In the genomic region with DNA sequence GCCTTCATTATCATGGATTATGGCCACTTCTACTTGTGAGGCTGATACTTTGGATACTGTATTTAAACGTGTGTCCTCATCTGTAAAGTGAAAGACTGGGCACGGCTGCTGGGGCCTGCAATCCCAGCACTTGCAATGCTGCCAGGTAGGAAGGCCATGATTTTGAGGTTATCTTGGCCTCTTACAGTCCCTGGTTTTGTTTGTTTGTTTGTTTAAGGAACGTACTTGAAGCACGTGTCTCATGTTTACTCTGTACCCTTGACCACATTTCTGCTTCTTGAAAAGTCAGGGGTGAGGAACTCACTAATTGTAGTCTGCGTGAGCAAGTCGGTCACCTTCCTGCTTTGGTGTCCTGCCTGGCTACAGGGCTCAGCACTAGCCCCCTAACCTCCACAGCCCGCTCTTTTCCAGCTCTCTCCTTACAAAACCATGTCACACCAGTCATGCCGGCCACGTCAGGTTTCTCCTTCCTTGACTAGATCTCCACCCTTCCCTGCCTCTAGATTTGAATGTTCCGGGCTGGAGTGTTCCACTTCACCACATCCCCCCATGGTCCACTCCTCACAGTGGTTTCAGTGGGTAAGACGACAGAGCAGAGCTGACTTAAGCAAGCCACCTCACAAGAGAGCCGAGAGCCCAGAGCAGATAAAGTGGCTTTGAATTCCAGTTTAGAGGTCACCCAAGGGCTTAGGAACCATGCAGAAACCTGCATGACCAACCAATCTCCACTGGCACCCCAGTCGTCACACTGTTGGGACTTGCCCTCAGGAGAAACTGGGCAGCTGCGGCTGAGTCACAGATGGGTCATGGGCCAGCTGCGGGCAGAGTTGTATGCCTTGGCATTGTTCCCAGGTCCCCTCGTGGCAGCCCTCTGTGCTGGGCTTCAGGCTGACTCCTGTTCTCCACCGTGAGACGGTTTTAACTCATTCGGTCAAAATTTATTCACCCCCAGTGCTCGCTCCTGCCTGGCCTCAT, we compare ENCODE assay signal across 9 mouse cellular contexts. TPM values are rescaled to one million over a fixed set of nuclear protein-coding genes. Genes with fewer than 3 reads are reported as not detected.
DNase-seq lines count a peak whose midpoint lies in the region; ATAC-seq lines count a peak whose summit lies in the region.
"Had no signal": no experiment of that assay in that cellular context is flagged by ENCODE, and none has a peak within 500 bp of the region (broad histone marks: within the 10 kb centered on the region; RNA-seq: fewer than 3 reads in every experiment).

No protein-coding gene starts in this region.

- H3K4me3 ChIP-seq in lung, embryonic 16.5 days (ENCODE audit: low read length): no peak overlapping the region
- H3K4me3 ChIP-seq: liver, embryonic 15.5 days had no signal

- peak; percentile 16 for DNase-seq in cerebellum, adult 9-11 months
- no peak for DNase-seq in cerebellum, postnatal 36 days
- DNase-seq in lung, postnatal 36 days: no peak
- peak; percentile 68 for DNase-seq in gastrocnemius, postnatal 14 days
- peak; percentile 73 to 90 for DNase-seq in kidney, postnatal 25 days
- no peak for DNase-seq in embryo, embryonic 10.5 days (ENCODE audit: low spot score)
- no peak for DNase-seq in left cerebral cortex, adult 8-10 months (ENCODE audit: low spot score in 2 of 2)

- peak; percentile 45 for ATAC-seq in lung, embryonic 16.5 days (ENCODE audit: low read depth)

- intact Hi-C loops in gastrocnemius, postnatal 14 days (cut with DNase I; ENCODE audit: low total_unique reads): no loop called here

- H3K4me2 ChIP-seq in lung, embryonic 16.5 days (ENCODE audit: low read depth, low read length): no peak overlapping the region

- no peaks in the 10 kb centered on the region for H3K27me3 ChIP-seq in lung, embryonic 16.5 days (ENCODE audit: control insufficient read depth, insufficient read depth, low read depth, low read length)
- H3K27me3 ChIP-seq: liver, embryonic 15.5 days had no signal

- no peak overlapping the region for H3K9ac ChIP-seq in lung, embryonic 16.5 days (ENCODE audit: low read length)
- H3K9ac ChIP-seq: liver, embryonic 15.5 days had no signal

- WGBS in lung, embryonic 16.5 days: 54% methylated on average over 20 of the region's 20 CpGs

- H3K36me3 ChIP-seq in lung, embryonic 16.5 days (ENCODE audit: control insufficient read depth, insufficient read depth, low read length): no peaks in the 10 kb centered on the region; the same call in 1 of the 2 replicates
- H3K36me3 ChIP-seq: liver, embryonic 15.5 days had no signal

- H3K9me3 ChIP-seq in lung, embryonic 16.5 days (ENCODE audit: control insufficient read depth, low read length): no peaks in the 10 kb centered on the region; the same call in 1 of the 2 replicates
- H3K9me3 ChIP-seq: liver, embryonic 15.5 days had no signal

- H3K4me1 ChIP-seq in lung, embryonic 16.5 days (replicated peaks; ENCODE audit: control insufficient read depth, insufficient read depth, low read length): peaks cover 35% of the 10 kb centered on the region

- peak overlapping the region; percentile 43 for H3K27ac ChIP-seq in lung, embryonic 16.5 days (ENCODE audit: low read length)

RNA-seq across cellular contexts. Expression of a gene that starts 37.3 kb away (rescaled TPM):
- 23.5 and 23.8 TPM in 2 replicates for polyA plus RNA-seq in lung, embryonic 16.5 days (2015; fragmentation: Nextera tagmentation; extraction: Ambion mirVana)
- total RNA-seq in gastrocnemius, postnatal 14 days (2021): 1 to 10 TPM; 4.5 to 5.6 TPM
- total RNA-seq in left cerebral cortex, adult 8-10 months (2022): 10 to 100 TPM; 52.0 to 52.9 (median 52.4) TPM

Comparison
In these comparisons a context has a peak if more than half of its experiments do, and no peak if none do; other contexts are left out.
1. DNase-seq: peak in cerebellum, adult 9-11 months (single experiment), gastrocnemius, postnatal 14 days (single experiment) and kidney, postnatal 25 days (2 of 2); none in cerebellum, postnatal 36 days (0 of 2), lung, postnatal 36 days (single experiment), embryo, embryonic 10.5 days (single experiment) and left cerebral cortex, adult 8-10 months (0 of 2).
2. RNA of a gene that starts 37.3 kb away (total RNA-seq): 52.0 to 52.9 TPM in left cerebral cortex, adult 8-10 months; 4.5 to 5.6 TPM in gastrocnemius, postnatal 14 days; every median in the first group is over 4 times any median in the second.